Comparison of ENCODE assay signal across 9 mouse cellular contexts in genomic region chr4:155469590-155470262, GRCm38 (mm10). TPM values are rescaled to one million over a fixed set of nuclear protein-coding genes. Genes with fewer than 3 reads are reported as not detected.
A peak's percentile ranks its signal among the peaks of the same experiment; 100 is the strongest.
DNase-seq lines count a peak whose midpoint lies in the region; ATAC-seq and TF ChIP-seq lines count a peak whose summit lies in the region.
"Had no signal": no experiment of that assay in that cellular context is flagged by ENCODE, and none has a peak within 500 bp of the region (broad histone marks: within the 10 kb centered on the region; RNA-seq: fewer than 3 reads in every experiment).

No protein-coding gene starts in this region.

- H3K4me3 ChIP-seq in layer of hippocampus, adult 2 months = peak overlapping the region; percentile 22; the same call in 1 of the 2 replicates

- no peak for ATAC-seq in CD4-positive, CD25-positive, alpha-beta regulatory T cell, adult 4 months

- no peak for DNase-seq in layer of hippocampus, adult 2 months (ENCODE audit: low spot score in 2 of 2)
- no peak for DNase-seq in layer of hippocampus, adult 9-10 months (ENCODE audit: low spot score)
- DNase-seq in adrenal gland, postnatal 10 days = peak; percentile 79
- DNase-seq in gastrocnemius, postnatal 25 days = peak; percentile 91
- DNase-seq in kidney, postnatal 25 days = peak; percentile 48 to 81
- no peak for DNase-seq in right cerebral cortex, adult 2 months (ENCODE audit: low spot score in 2 of 2)
- no peak for DNase-seq in urinary bladder, postnatal 14 days (ENCODE audit: low spot score)

- TF ChIP-seq CTCF in layer of hippocampus, adult 2 months (conservative IDR thresholded peaks at IDR 0.05) = no peak

- H3K27ac ChIP-seq in layer of hippocampus, adult 2 months = peak overlapping the region; percentile 57; the same call in 1 of the 2 replicates
- H3K27ac ChIP-seq: midbrain, embryonic 12.5 days had no signal

RNA-seq across cellular contexts. Expression of gene Tmem52, which starts 0.8 kb away (rescaled TPM):
- total RNA-seq in layer of hippocampus, adult 2 months (2021) = 1 to 10 TPM; 5.0 to 6.7 TPM
- 10 to 100 TPM; 14.9 to 17.5 TPM for total RNA-seq in adrenal gland, postnatal 10 days (2021)
- total RNA-seq in gastrocnemius, postnatal 25 days (2021) = 100 to 1,000 TPM; 262 to 263 TPM
- not detected for polyA plus RNA-seq in CD4-positive, CD25-positive, alpha-beta regulatory T cell, adult 4 months (2017; shearing (Covaris generic))

RNA-seq across cellular contexts. Expression of gene Gnb1, which starts 21.4 kb away (rescaled TPM):
- 100 to 1,000 TPM; 718 to 729 TPM for total RNA-seq in layer of hippocampus, adult 2 months (2021)
- total RNA-seq in adrenal gland, postnatal 10 days (2021) = 100 to 1,000 TPM; 375 to 395 TPM
- total RNA-seq in gastrocnemius, postnatal 25 days (2021) = 10 to 100 TPM; 59.1 to 72.0 TPM
- polyA plus RNA-seq in CD4-positive, CD25-positive, alpha-beta regulatory T cell, adult 4 months (2017; shearing (Covaris generic)) = 100 to 1,000 TPM; 291 TPM

Comparison
In these comparisons a context has a peak if more than half of its experiments do, and no peak if none do; other contexts are left out.
1. DNase-seq: peak in adrenal gland, postnatal 10 days (single experiment), gastrocnemius, postnatal 25 days (single experiment) and kidney, postnatal 25 days (2 of 2); none in layer of hippocampus, adult 2 months (0 of 2), layer of hippocampus, adult 9-10 months (single experiment), right cerebral cortex, adult 2 months (0 of 2) and urinary bladder, postnatal 14 days (single experiment).
2. RNA of gene Tmem52, which starts 0.8 kb away (total RNA-seq): 262 to 263 TPM in gastrocnemius, postnatal 25 days; 14.9 to 17.5 TPM in adrenal gland, postnatal 10 days and 5.0 to 6.7 TPM in layer of hippocampus, adult 2 months; every median in the first group is over 10 times any median in the second.
3. RNA of gene Gnb1, which starts 21.4 kb away (total RNA-seq): 718 to 729 TPM in layer of hippocampus, adult 2 months and 375 to 395 TPM in adrenal gland, postnatal 10 days; 59.1 to 72.0 TPM in gastrocnemius, postnatal 25 days; every median in the first group is over 4 times any median in the second.